Mouse (Mus musculus) liver, embryonic 14.5 days (tissue): ENCODE data around the gene Serpina3c.

Experiments used
- CTCF ChIP-seq: IDR thresholded peaks from 2 replicates; pipeline ENCODE4 v1.5.1; 2016; ENCODE audit warnings: antibody characterized with exemption, low read depth, control low read depth
- EP300 ChIP-seq: IDR thresholded peaks from 2 replicates; pipeline ENCODE4 v1.6.1; 2016; ENCODE audit warnings: antibody characterized with exemption, low read depth

DNA sequence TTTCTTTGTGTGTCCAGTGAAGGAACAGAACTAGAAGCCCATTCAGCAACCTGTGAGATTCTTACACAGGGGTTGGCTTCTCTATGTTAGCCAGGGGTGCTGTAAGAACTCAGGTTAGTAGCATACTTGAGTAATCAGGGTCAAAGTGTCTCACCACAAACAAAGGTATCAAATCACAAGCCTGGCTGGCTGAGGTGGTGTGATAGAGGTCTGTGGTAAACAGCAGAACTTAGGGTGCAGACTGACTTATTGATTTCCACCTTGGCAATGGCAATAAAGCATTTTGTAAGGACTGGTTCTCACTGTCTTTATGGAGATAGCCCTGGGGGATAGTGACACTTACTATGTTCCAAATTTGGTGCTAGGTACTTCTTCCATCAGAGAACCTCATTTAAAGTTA lies 47.8 kb downstream of the Serpina3c start:
- no peak for TF ChIP-seq CTCF
- no peak for TF ChIP-seq EP300
